In the genomic region with DNA sequence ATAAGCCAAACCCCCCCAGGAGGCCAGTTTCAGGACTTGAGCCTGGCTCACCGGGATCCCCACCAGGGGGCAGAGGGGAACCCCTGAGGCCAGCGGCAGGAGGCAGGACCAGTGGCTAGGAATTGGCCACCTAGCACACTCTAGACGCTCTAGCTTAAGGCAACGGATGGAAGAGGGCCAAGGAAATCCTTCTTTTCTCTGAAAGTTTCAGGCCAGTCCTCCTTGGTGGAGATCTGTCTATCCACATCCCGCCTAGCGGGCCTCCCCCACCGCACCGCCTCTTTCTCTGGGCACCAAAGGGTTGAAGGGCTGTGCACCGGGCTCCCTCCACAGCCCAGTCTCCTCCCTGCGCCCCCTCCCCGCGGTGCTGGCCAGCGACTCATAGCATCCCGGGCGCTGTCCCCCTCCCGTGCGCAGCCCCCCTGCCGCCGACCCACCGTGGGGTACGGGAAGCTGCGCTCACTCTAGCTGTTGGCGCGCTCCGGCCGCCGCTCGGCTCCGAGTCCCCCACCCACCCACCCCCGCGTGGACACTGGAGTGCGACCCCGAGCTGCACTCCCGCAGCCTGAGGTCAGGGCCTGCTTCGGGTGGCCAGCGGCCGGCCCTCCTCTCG, we compare ENCODE assay signal across 8 mouse cellular contexts. TPM values are rescaled to one million over a fixed set of nuclear protein-coding genes. Genes with fewer than 3 reads are reported as not detected.
A peak's percentile ranks its signal among the peaks of the same experiment; 100 is the strongest.
DNase-seq lines count a peak whose midpoint lies in the region; ATAC-seq and TF ChIP-seq lines count a peak whose summit lies in the region.

No protein-coding gene starts in this region.

- H3K36me3 ChIP-seq in E14TG2a.4 (ENCODE audit: insufficient read depth, low read length): no peaks in the 10 kb centered on the region
- H3K36me3 ChIP-seq in forebrain, embryonic 16.5 days (ENCODE audit: control insufficient read depth, insufficient read depth): no peaks in the 10 kb centered on the region
- no peaks in the 10 kb centered on the region for H3K36me3 ChIP-seq in liver, embryonic 15.5 days (replicated peaks)
- no peaks in the 10 kb centered on the region for H3K36me3 ChIP-seq in neural tube, embryonic 12.5 days

- H3K27ac ChIP-seq in forebrain, embryonic 16.5 days (ENCODE audit: low read length): peak overlapping the region; percentile 76
- H3K27ac ChIP-seq in liver, embryonic 15.5 days (replicated peaks): no peak overlapping the region
- H3K27ac ChIP-seq in neural tube, embryonic 12.5 days: peak overlapping the region; percentile 81

- intact Hi-C loops in heart, postnatal 14 days (cut with DNase I): loop anchor here (2.0 to 10.0 kb wide), 3 partner anchors 120 to 532 kb away; no protein-coding TSS in a partner anchor

- DNase-seq in cerebellum, adult 11-12 months: peak; percentile 59
- peak; percentile 77 to 79 for DNase-seq in heart, postnatal 14 days
- peak; percentile 59 to 83 for DNase-seq in kidney, postnatal 36 days
- DNase-seq in thymus, postnatal 0 days (ENCODE audit: low spot score): peak; percentile 11

- peaks cover 11% of the 10 kb centered on the region; the same call in 1 of the 2 replicates for H3K4me1 ChIP-seq in E14TG2a.4 (replicated peaks; ENCODE audit: low read depth, low read length)
- peaks cover 11% of the 10 kb centered on the region for H3K4me1 ChIP-seq in forebrain, embryonic 16.5 days (replicated peaks; ENCODE audit: control insufficient read depth, insufficient read depth, low read length)
- H3K4me1 ChIP-seq in liver, embryonic 15.5 days (replicated peaks): peaks cover 5% of the 10 kb centered on the region; the same call in 1 of the 2 replicates
- peaks cover 11% of the 10 kb centered on the region for H3K4me1 ChIP-seq in neural tube, embryonic 12.5 days

- under 1% methylated on average over 32 of the region's 38 CpGs for WGBS in forebrain, embryonic 16.5 days
- WGBS in liver, embryonic 15.5 days (ENCODE audit: insufficient replicate concordance): under 1% methylated on average over 34 of the region's 38 CpGs
- WGBS in neural tube, embryonic 12.5 days: 2% methylated on average over 34 of the region's 38 CpGs

- TF ChIP-seq CTCF in E14TG2a.4 (conservative IDR thresholded peaks at IDR 0.05; ENCODE audit: low read length): no peak

- peaks cover 55% of the 10 kb centered on the region for H3K27me3 ChIP-seq in E14TG2a.4 (ENCODE audit: insufficient read depth, low read length)
- no peaks in the 10 kb centered on the region; the same call in 1 of the 2 replicates for H3K27me3 ChIP-seq in forebrain, embryonic 16.5 days (replicated peaks; ENCODE audit: control insufficient read depth, insufficient read depth, low read length)
- H3K27me3 ChIP-seq in liver, embryonic 15.5 days: peaks cover 37% of the 10 kb centered on the region
- H3K27me3 ChIP-seq in neural tube, embryonic 12.5 days (replicated peaks): no peaks in the 10 kb centered on the region

- H3K4me3 ChIP-seq in E14TG2a.4 (replicated peaks; ENCODE audit: low read length): peak overlapping the region; percentile 71
- H3K4me3 ChIP-seq in forebrain, embryonic 16.5 days (replicated peaks; ENCODE audit: low read length): peak overlapping the region; percentile 68
- H3K4me3 ChIP-seq in liver, embryonic 15.5 days (replicated peaks): peak overlapping the region; percentile 61
- H3K4me3 ChIP-seq in neural tube, embryonic 12.5 days: peak overlapping the region; percentile 87

- peak overlapping the region; percentile 73 for H3K9ac ChIP-seq in forebrain, embryonic 16.5 days (replicated peaks; ENCODE audit: low read depth, low read length)
- peak overlapping the region; percentile 30; the same call in 1 of the 2 replicates for H3K9ac ChIP-seq in liver, embryonic 15.5 days
- peak overlapping the region; percentile 83 for H3K9ac ChIP-seq in neural tube, embryonic 12.5 days

- peak overlapping the region; percentile 86 for H3K4me2 ChIP-seq in forebrain, embryonic 16.5 days (ENCODE audit: low read length)
- peak overlapping the region; percentile 79 for H3K4me2 ChIP-seq in liver, embryonic 15.5 days
- H3K4me2 ChIP-seq in neural tube, embryonic 12.5 days (replicated peaks): peak overlapping the region; percentile 79

- no peaks in the 10 kb centered on the region for H3K9me3 ChIP-seq in E14TG2a.4 (ENCODE audit: low read length)
- no peaks in the 10 kb centered on the region for H3K9me3 ChIP-seq in forebrain, embryonic 16.5 days (ENCODE audit: control insufficient read depth, low read length)
- H3K9me3 ChIP-seq in liver, embryonic 15.5 days (replicated peaks): no peaks in the 10 kb centered on the region
- no peaks in the 10 kb centered on the region for H3K9me3 ChIP-seq in neural tube, embryonic 12.5 days

- ATAC-seq in forebrain, embryonic 16.5 days: peak; percentile 69
- ATAC-seq in liver, embryonic 15.5 days (ENCODE audit: insufficient read depth): peak; percentile 34
- ATAC-seq in neural tube, embryonic 12.5 days (ENCODE audit: low FRiP score, low read depth): peak; percentile 78

RNA-seq across cellular contexts. Expression of a gene that starts 0.4 kb away (rescaled TPM):
- polyA plus RNA-seq in forebrain, embryonic 16.5 days (2015; fragmentation: Nextera tagmentation; extraction: Ambion mirVana): 5.0 and 8.0 TPM in 2 replicates
- total RNA-seq in heart, postnatal 14 days (2021): 1 to 10 TPM; 3.7 to 4.2 TPM
- 0.68 and 0.71 TPM in 2 replicates for polyA plus RNA-seq in liver, embryonic 15.5 days (2015; fragmentation: Nextera tagmentation; extraction: Ambion mirVana)
- 7.9 TPM in 2 replicates for polyA plus RNA-seq in neural tube, embryonic 12.5 days (2016; fragmentation: Nextera tagmentation; extraction: Ambion mirVana)
- polyA plus RNA-seq in thymus, postnatal 0 days (2015; fragmentation: Nextera tagmentation; extraction: Ambion mirVana): 0.60 and 0.64 TPM in 2 replicates

Comparison
In these comparisons a context has a peak if more than half of its experiments do, and no peak if none do; other contexts are left out.
1. DNase-seq: peak in every context shown above with its lines; median percentile 78 in heart, postnatal 14 days; 71 in kidney, postnatal 36 days; 59 in cerebellum, adult 11-12 months; 11 in thymus, postnatal 0 days.
2. H3K9ac ChIP-seq: peak in every context shown above with its lines; median percentile 83 in neural tube, embryonic 12.5 days; 73 in forebrain, embryonic 16.5 days; 30 in liver, embryonic 15.5 days.